Comparison of ENCODE assay signal across 1 mouse cellular context in the genomic region with DNA sequence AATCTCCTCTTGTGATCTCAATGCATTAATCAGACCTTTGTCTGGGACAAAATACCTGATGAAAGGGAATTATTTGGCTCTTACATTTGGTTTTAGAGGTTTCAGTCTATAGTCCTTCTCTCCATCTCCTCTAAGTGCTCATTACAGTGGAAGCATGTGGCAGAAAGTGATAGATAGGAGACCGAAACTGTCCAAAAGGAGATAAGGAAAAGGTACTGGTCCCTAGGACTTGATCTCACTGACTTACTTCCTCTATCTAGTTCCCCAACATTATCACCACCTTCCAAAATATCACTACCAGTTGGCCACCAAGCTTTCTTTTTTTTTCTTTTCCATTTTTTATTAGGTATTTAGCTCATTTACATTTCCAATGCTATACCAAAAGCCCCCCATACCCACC.
TF ChIP-seq lines count a peak whose summit lies in the region.

No protein-coding gene starts in this region.

TF ChIP-seq in MEL, 35 proteins besides CTCF, POLR2A, EP300 and RAD21 (continued from another document):
- no peak for TF ChIP-seq USF2 (IDR thresholded peaks at IDR 0.05; ENCODE audit: borderline replicate concordance in 1 of 2, insufficient read depth in 1 of 2, low read depth in 1 of 2, low read length in 2 of 2)
- TF ChIP-seq TBP (IDR thresholded peaks at IDR 0.05; ENCODE audit: low read depth, low read length), result no peak
- no peak for TF ChIP-seq MAX (IDR thresholded peaks at IDR 0.05; ENCODE audit: low read length)
- no peak for TF ChIP-seq MXI1 (IDR thresholded peaks at IDR 0.05; ENCODE audit: low read depth, low read length)
- TF ChIP-seq HCFC1 (IDR thresholded peaks at IDR 0.05; ENCODE audit: low read depth, low read length), result no peak
- no peak for TF ChIP-seq ZC3H11A (IDR thresholded peaks at IDR 0.05; ENCODE audit: low read depth, low read length)
- TF ChIP-seq SMC3 (IDR thresholded peaks at IDR 0.05; ENCODE audit: low read depth, low read length), result no peak
- no peak for TF ChIP-seq UBTF (IDR thresholded peaks at IDR 0.05; ENCODE audit: borderline replicate concordance, insufficient read depth, low read depth, low read length)
- TF ChIP-seq POLR2AphosphoS5 (IDR thresholded peaks at IDR 0.05; ENCODE audit: borderline replicate concordance, low read depth, low read length), result no peak
- TF ChIP-seq RCOR1 (IDR thresholded peaks at IDR 0.05; ENCODE audit: low read depth, low read length), result peak; percentile 84
- no peak for TF ChIP-seq ZMIZ1 (IDR thresholded peaks at IDR 0.05; ENCODE audit: low read depth, low read length)
- TF ChIP-seq MYB (IDR thresholded peaks at IDR 0.05; ENCODE audit: low read depth, low read length), result 0 out of 2 replicates have a peak, but pooled peaks have one; percentile 22
- no peak for TF ChIP-seq ELF1 (IDR thresholded peaks at IDR 0.05; ENCODE audit: low read depth, low read length)
TF ChIP-seq in MEL: peak in this region for 8.
